Mouse (Mus musculus): Measurements from ENCODE around the gene Vegfa.

GRCm38 (mm10) chr17:46075116-46075485 is 42.9 kb upstream of the Vegfa start:
- TF ChIP-seq CTCF (IDR thresholded peaks at IDR 0.05; ENCODE audit: low read depth, low read length) (peak; percentile 77), POLR2A (IDR thresholded peaks at IDR 0.05; ENCODE audit: extremely low read depth, insufficient read depth, low read length) (no peak)

Data from liver, adult 2 months (tissue).